Mouse (Mus musculus) G1E (cell line): ENCODE data around the gene Atp6v0e. TPM values are rescaled to one million over a fixed set of nuclear protein-coding genes. Genes with fewer than 3 reads are reported as not detected.

Source experiments
- ATAC-seq: 2 replicates; pipeline ENCODE4 v1.8.0; 2016; ENCODE audit warnings: mild to moderate bottlenecking; ENCODE audit not compliant: insufficient number of reproducible peaks, poor library complexity, low FRiP score, severe bottlenecking; ENCODE audit errors: extremely low read depth
- DNase-seq: peaks from one replicate; pipeline ENCODE4 v3.0.0; 2012; ENCODE audit warnings: low spot score
- H3K27me3 ChIP-seq: 2 replicates; pipeline ENCODE4 v1.6.1; 2012; ENCODE audit warnings: mild to moderate bottlenecking, low read length, inconsistent platforms; ENCODE audit not compliant: insufficient read depth
- H3K36me3 ChIP-seq: replicated peaks from 2 replicates; pipeline ENCODE3; 2012; ENCODE audit warnings: mild to moderate bottlenecking, inconsistent platforms
- H3K4me1 ChIP-seq: 2 replicates; pipeline ENCODE4 v1.6.1; 2012; ENCODE audit warnings: low read depth, low read length, inconsistent platforms, mixed read lengths; ENCODE audit not compliant: insufficient read depth
- H3K4me3 ChIP-seq: 2 replicates; pipeline ENCODE4 v1.5.1; 2012; ENCODE audit warnings: low read depth, mild to moderate bottlenecking, inconsistent platforms, low read length, moderate library complexity, mixed read lengths
- H3K9me3 ChIP-seq: replicated peaks from 2 replicates; pipeline ENCODE4 v1.6.1; 2012; ENCODE audit warnings: inconsistent platforms
- CTCF ChIP-seq: IDR thresholded peaks from 2 replicates; pipeline ENCODE4 v1.5.1; 2012; ENCODE audit warnings: low read depth, low read length, inconsistent platforms, mixed read lengths
- GATA1 ChIP-seq: IDR thresholded peaks from 2 replicates; pipeline ENCODE4 v1.6.1; 2012; ENCODE audit warnings: borderline replicate concordance, low read length, inconsistent platforms, mixed read lengths
- GATA2 ChIP-seq: IDR thresholded peaks from 2 replicates; pipeline ENCODE4 v1.6.1; 2012; ENCODE audit warnings: low read depth, low read length, inconsistent platforms, borderline replicate concordance
- POLR2AphosphoS5 ChIP-seq: IDR thresholded peaks from 2 replicates; pipeline ENCODE4 v1.6.1; 2012; ENCODE audit warnings: low read depth, low read length, inconsistent platforms; ENCODE audit not compliant: insufficient replicate concordance
- TAL1 ChIP-seq: conservative IDR thresholded peaks from 2 replicates; pipeline ENCODE4 v1.6.1; 2012; ENCODE audit warnings: low read depth, low read length, inconsistent platforms, mixed read lengths
- polyA plus RNA-seq: library from polyadenylated mRNA; stranded (reverse); fragments of >175 nt; gene quantifications from 2 replicates; pipeline ENCODE4 v1.2.3, GENCODE M21; 2012
- total RNA-seq, 2 experiments: library from RNA; stranded (forward) in 1 of 2; stranded (reverse) in 1 of 2; fragments of 200-1000 nt in 1 of 2; fragments of >200 nt in 1 of 2; fragmentation: Nextera tagmentation in 1 of 2; gene quantifications; 2 replicates each; pipeline ENCODE4 v1.2.3; 2014 to 2017

The Atp6v0e gene
- total and polyA plus RNA-seq, 3 experiments, result 9.6 to 325 (median 117) TPM

DNA sequence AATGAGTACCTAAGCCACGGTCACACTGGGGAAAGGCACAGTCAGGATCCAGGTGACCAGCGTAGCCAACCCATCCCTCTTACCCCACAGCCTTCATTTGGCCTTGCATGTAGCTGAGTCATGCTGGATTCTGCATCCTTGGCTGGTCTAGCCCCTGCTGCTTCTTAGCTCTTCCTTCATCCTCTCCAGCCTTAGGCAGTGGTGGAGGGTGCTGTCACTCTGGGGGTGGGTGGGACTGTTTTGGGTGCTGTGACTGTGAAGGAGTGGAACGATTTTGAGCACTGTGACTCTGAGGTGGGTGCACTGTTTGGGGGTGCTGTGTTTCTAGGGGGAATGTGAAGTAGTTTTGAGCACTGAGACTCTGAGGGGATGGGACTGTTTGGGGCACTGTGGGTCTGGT, 34.1 kb upstream of the Atp6v0e start:
- no peak for DNase-seq
- peaks cover 4% of the 10 kb centered on the region; the same call in 1 of the 2 replicates for H3K4me1 ChIP-seq
- TF ChIP-seq TAL1, result no peak
- no peak for TF ChIP-seq CTCF
- TF ChIP-seq POLR2AphosphoS5, result no peak
- no peak for TF ChIP-seq GATA2
- TF ChIP-seq GATA1, result no peak
- no peak overlapping the region for H3K4me3 ChIP-seq
- no peaks in the 10 kb centered on the region for H3K9me3 ChIP-seq
- no peak for ATAC-seq
- peaks cover 91% of the 10 kb centered on the region for H3K36me3 ChIP-seq
- H3K27me3 ChIP-seq, result no peaks in the 10 kb centered on the region

GRCm38 (mm10) chr17:26631811-26632327, 31.2 kb upstream of the Atp6v0e start:
- no peak overlapping the region for H3K4me3 ChIP-seq
- H3K27me3 ChIP-seq, result no peaks in the 10 kb centered on the region
- H3K36me3 ChIP-seq, result peaks cover 94% of the 10 kb centered on the region
- no peak for ATAC-seq
- peaks cover 4% of the 10 kb centered on the region; the same call in 1 of the 2 replicates for H3K4me1 ChIP-seq
- DNase-seq, result no peak
- TF ChIP-seq POLR2AphosphoS5 (no peak), CTCF (no peak), GATA2 (no peak), TAL1 (no peak), GATA1 (no peak)
- H3K9me3 ChIP-seq, result no peaks in the 10 kb centered on the region

- TF ChIP-seq GATA2 (no peak), CTCF (no peak), GATA1 (no peak), POLR2AphosphoS5 (no peak), TAL1 (no peak)
- H3K4me3 ChIP-seq, result no peak overlapping the region
- ATAC-seq (no peak), DNase-seq (no peak)
- H3K4me1 ChIP-seq, result peaks cover 4% of the 10 kb centered on the region; the same call in 1 of the 2 replicates
- peaks cover 93% of the 10 kb centered on the region for H3K36me3 ChIP-seq
- H3K27me3 ChIP-seq, result no peaks in the 10 kb centered on the region
- no peaks in the 10 kb centered on the region for H3K9me3 ChIP-seq
These were observed 29.8 kb upstream of the Atp6v0e start for GRCm38 (mm10) chr17:26633186-26633585.

DNA sequence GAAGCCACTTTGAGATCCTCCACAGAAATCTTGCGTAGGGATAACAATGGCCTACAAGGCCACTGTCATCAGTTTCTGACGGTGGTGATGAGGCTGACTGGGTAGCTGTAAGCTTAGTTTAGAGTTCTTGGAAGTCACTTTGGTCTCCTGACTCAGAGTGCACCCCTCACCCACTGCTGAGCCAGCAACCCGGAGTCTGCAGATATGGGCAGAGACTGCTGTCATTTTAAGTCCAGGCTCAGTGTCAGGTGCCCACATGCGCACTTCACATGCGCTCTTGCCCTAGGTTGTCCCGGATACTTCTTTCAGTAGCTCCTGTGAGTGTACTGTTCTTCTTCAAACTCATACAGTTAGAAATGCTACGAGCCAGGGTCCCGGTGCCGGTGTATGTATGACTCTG, 29.1 kb upstream of the Atp6v0e start:
- TF ChIP-seq CTCF (no peak), TAL1 (no peak), GATA2 (no peak), GATA1 (no peak), POLR2AphosphoS5 (no peak)
- ATAC-seq (no peak), DNase-seq (no peak)
- H3K27me3 ChIP-seq, result no peaks in the 10 kb centered on the region
- peaks cover 6% of the 10 kb centered on the region; the same call in 1 of the 2 replicates for H3K4me1 ChIP-seq
- H3K9me3 ChIP-seq, result no peaks in the 10 kb centered on the region
- H3K4me3 ChIP-seq, result no peak overlapping the region
- H3K36me3 ChIP-seq, result peaks cover 93% of the 10 kb centered on the region

DNA sequence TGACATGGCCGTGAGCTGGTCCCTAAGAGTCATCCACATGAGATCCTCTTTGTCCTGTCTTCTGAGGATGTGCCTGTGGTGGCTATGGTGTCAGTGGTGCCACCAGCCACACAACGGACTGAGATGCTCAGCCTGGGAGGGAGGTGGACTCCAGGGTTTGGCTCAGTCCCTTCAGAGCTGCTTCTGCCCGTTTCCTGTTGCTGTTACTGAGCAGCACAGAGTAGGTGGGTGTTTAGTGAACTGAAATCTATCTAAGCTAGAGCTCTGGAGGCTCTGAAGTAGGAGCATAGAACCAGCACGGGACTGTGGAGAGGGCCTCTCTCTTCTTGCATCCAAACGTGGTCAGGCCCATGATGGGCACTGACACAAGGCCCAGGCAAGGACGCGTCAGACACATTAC, 28.5 kb upstream of the Atp6v0e start:
- peaks cover 6% of the 10 kb centered on the region; the same call in 1 of the 2 replicates for H3K4me1 ChIP-seq
- H3K9me3 ChIP-seq, result no peaks in the 10 kb centered on the region
- TF ChIP-seq GATA2, result no peak
- TF ChIP-seq TAL1, result no peak
- no peak for TF ChIP-seq POLR2AphosphoS5
- no peak for TF ChIP-seq CTCF
- no peak for TF ChIP-seq GATA1
- H3K27me3 ChIP-seq, result no peaks in the 10 kb centered on the region
- DNase-seq, result no peak
- peaks cover 93% of the 10 kb centered on the region for H3K36me3 ChIP-seq
- H3K4me3 ChIP-seq, result no peak overlapping the region
- no peak for ATAC-seq

DNA sequence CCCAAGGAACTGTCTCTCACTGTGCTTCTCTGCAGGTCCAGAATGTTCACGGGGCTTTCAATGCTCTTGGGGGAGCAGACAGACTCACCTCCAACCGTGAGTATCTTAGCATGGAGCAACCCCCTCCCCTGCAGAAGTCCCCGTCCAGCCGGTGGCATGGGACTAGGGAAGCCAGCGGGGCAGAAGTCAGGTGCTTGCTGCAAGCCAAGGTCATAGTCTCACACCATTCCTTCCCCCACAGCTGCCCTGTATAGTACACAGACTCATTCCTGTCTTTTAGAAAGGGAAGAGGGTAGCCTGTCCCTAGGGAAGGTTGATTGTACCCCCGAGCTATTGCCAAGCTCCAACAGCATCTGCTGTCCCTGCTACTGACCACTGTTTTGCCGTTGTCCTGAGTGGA, 27.1 kb upstream of the Atp6v0e start:
- H3K4me3 ChIP-seq, result no peak overlapping the region
- H3K4me1 ChIP-seq, result peaks cover 6% of the 10 kb centered on the region; the same call in 1 of the 2 replicates
- DNase-seq, result no peak
- no peak for ATAC-seq
- H3K36me3 ChIP-seq, result peaks cover 94% of the 10 kb centered on the region
- no peak for TF ChIP-seq GATA2
- no peak for TF ChIP-seq GATA1
- no peak for TF ChIP-seq POLR2AphosphoS5
- no peak for TF ChIP-seq TAL1
- no peak for TF ChIP-seq CTCF
- no peaks in the 10 kb centered on the region for H3K27me3 ChIP-seq
- no peaks in the 10 kb centered on the region for H3K9me3 ChIP-seq

GRCm38 (mm10) chr17:26637851-26638250, 25.2 kb upstream of the Atp6v0e start:
- ATAC-seq (no peak), DNase-seq (no peak)
- H3K27me3 ChIP-seq, result no peaks in the 10 kb centered on the region
- peaks cover 94% of the 10 kb centered on the region for H3K36me3 ChIP-seq
- TF ChIP-seq GATA1 (no peak), TAL1 (no peak)
- H3K9me3 ChIP-seq, result no peaks in the 10 kb centered on the region
- no peak overlapping the region for H3K4me3 ChIP-seq
- peaks cover 6% of the 10 kb centered on the region; the same call in 1 of the 2 replicates for H3K4me1 ChIP-seq
